Mouse (Mus musculus): ENCODE measurements around the gene Bglap2.

Bglap2 gene

DNA sequence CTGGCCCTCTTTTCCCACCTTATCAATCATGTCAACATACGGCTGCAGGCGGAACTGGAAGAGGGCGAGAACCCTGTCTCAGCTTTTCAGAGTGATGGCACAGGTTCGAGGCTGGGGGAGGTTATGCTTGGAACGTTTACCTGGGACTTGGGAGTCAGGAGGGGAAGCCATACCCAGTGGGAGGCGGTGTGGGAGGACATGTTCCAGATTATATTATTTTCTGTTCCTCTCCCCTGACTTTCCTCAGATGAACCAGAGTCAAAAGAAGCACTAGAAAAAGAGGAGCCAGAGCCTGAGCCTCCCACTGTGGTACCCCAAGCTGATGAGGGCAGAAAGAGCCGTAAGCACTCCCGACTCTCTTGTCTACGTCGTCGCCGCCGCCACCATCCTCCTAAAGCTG is 27.8 kb downstream of the Bglap2 start:
- DNase-seq (ENCODE audit: low spot score) = no peak

DNA sequence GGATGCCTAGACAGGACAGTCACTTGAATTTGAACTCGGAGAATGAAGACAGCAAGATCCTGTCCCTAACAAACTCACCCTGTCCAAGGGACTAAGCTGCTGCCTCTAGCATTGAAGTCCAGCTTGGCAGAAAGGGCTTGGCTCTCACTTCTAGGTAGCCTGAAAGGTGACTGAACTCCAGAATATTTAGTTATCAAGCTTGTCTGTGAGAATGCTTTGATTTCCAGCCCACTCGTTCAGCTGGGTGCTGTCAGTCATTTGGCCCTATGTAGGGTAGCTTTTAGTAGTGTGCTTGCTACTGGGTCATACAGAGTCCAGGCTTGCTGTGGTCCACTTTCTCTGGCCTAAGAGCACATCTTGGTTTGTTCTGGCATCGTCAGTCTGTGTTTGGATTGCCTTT is 39.5 kb downstream of the Bglap2 start:
- no peak for DNase-seq (ENCODE audit: low spot score)

DNA sequence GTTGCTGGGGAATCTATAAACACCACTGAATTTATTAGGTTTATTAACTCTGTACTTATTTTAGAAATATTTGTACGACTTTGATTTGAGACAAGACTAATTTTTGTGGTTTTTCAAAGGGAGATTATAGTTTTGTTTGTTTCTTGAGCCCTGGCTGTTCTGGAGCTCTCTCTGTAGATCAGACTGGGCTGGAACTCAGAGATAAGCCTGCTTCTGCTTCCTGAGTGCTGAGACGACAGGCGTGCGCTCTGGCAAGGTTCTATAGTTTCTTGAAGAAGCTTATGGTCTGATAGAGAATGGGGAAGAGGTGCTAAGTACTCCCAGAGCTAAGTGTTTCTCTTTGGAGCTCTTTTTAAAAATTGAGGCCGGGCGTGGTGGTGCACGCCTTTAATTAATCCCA is 40.2 kb downstream of the Bglap2 start:
- DNase-seq (ENCODE audit: low spot score) = no peak

- no peak for DNase-seq (ENCODE audit: low spot score)
Measured at GRCm38 (mm10) chr3:88337367-88338020, 41.0 kb downstream of the Bglap2 start.

DNA sequence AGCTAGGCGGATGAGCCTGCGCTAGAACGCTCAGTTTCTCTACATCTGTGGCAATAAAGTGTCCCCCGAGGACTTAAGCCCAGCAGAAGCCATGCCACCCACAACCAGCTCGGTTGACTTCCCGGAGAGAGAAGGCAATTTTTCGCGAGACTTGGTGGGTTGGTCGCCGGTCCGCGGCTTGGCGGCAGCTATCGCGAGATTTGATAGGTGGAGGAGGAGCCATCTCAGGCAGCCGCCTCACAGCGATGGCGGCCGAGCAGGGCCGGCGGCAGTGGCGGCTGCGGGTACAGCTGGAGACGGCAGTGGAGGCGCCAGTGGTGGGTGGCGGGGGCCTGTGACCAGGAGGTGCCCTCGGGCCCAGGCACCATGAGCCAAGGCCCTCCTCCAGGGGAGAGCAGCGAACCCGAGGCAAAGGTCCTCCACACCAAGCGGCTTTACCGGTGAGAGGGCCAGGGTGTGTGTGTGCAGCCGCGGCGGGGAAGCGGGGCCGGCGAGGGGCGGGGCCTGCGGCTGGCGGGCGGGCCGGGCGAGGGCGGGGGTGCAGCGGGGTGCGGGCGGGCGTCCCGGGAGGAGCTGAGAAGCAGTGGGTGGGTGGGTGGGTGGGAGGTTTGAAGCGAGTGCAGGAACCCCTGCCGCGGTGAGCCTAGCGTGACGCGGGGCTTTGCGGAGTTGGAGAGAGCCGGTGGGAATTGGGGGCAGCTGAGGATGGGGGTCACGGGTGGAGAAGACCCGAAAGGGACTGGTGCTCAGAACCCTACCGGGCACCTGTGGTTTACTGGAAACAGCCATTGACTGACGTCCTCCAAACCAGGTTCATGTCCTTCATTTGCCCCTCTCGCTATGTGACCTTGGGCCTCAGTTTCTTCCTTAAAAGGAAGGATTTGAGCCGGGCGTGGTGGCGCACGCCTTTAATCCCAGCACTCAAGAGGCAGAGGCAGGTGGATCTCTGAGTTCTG is 42.2 kb downstream of the Bglap2 start, which contains the start of the genes Tmem79 and Smg5:
TSS of gene Tmem79 (minus strand) at position 91 of the 956 bp plus-strand sequence.
TSS of gene Smg5 (plus strand) at position 203 of the 956 bp plus-strand sequence.
- DNase-seq (ENCODE audit: low spot score) = peak; percentile 98

- DNase-seq (ENCODE audit: low spot score) = no peak
Measured at GRCm38 (mm10) chr3:88335436-88336053, 43.0 kb downstream of the Bglap2 start.

GRCm38 (mm10) chr3:88334902-88335435 is 43.5 kb downstream of the Bglap2 start:
- no peak for DNase-seq (ENCODE audit: low spot score)

- DNase-seq (ENCODE audit: low spot score) = peak; percentile 52
Measured at GRCm38 (mm10) chr3:88334029-88334658, 44.4 kb downstream of the Bglap2 start.

DNA sequence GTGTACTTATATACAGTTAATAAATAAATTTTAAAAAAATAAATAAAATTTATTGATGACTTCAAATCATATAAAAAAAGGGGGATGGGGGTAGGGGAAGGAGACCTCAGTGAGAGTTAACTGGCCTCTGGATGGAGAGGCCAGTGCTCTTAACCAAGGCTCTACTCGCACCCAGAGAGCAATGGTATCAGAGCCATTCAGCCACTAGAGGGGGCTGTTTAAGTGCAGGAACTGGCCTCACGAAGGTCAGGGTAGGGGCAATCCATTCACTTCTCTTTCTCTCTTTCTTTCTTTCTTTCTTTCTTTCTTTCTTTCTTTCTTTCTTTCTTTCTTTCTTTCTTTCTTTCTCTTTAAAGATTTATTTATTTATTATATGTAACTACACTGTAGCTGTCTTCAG is 47.2 kb downstream of the Bglap2 start:
- DNase-seq (ENCODE audit: low spot score) = peak; percentile 56

- DNase-seq (ENCODE audit: low spot score) = no peak
Measured at GRCm38 (mm10) chr3:88328956-88329355, 49.5 kb downstream of the Bglap2 start.

All from lung, postnatal 25 days (tissue).